Comparison of ENCODE assay signal across 8 mouse cellular contexts in genomic region chr1:52500314-52500981, GRCm38 (mm10). TPM values are rescaled to one million over a fixed set of nuclear protein-coding genes. Genes with fewer than 3 reads are reported as not detected.
DNase-seq lines count a peak whose midpoint lies in the region; ATAC-seq and TF ChIP-seq lines count a peak whose summit lies in the region.

Gene Nab1 (minus strand): TSS chr1:52500679.

- H3K4me2 ChIP-seq in embryonic facial prominence, embryonic 11.5 days (ENCODE audit: low read depth, low read length), result peak within 1 kb of the TSS; percentile 73
- peak within 1 kb of the TSS; percentile 61 for H3K4me2 ChIP-seq in limb, embryonic 14.5 days (replicated peaks; ENCODE audit: low read depth, low read length, severe bottlenecking)
- peak within 1 kb of the TSS; percentile 66 for H3K4me2 ChIP-seq in midbrain, embryonic 16.5 days (ENCODE audit: low read length)

- TF ChIP-seq CTCF in kidney, adult 2 months (conservative IDR thresholded peaks at IDR 0.05; ENCODE audit: insufficient read depth, insufficient read length, low read depth, low read length), result no peak
- TF ChIP-seq CTCF in spleen, adult 2 months (IDR thresholded peaks at IDR 0.05; ENCODE audit: extremely low read depth, insufficient read depth, insufficient read length, insufficient replicate concordance), result no peak

- 1% methylated on average over 10 of the region's 80 CpGs for WGBS in embryonic facial prominence, embryonic 11.5 days
- WGBS in kidney, adult 2 months, result 5% methylated on average over 62 of the region's 80 CpGs
- 0% methylated on average over 12 of the region's 80 CpGs for WGBS in limb, embryonic 14.5 days
- 0% methylated on average over 7 of the region's 80 CpGs for WGBS in midbrain, embryonic 16.5 days
- WGBS in spleen, adult 2 months, result 2% methylated on average over 44 of the region's 80 CpGs

- TF ChIP-seq POLR2A in kidney, adult 2 months (IDR thresholded peaks at IDR 0.05; ENCODE audit: low read depth, low read length), result no peak
- no peak for TF ChIP-seq POLR2A in limb, embryonic 14.5 days (IDR thresholded peaks at IDR 0.05; ENCODE audit: borderline replicate concordance, extremely low read depth, insufficient read depth, insufficient read length)
- peak; percentile 6; the same call in 1 of the 2 replicates for TF ChIP-seq POLR2A in spleen, adult 2 months (IDR thresholded peaks at IDR 0.05; ENCODE audit: low read depth, low read length)

- H3K4me3 ChIP-seq in embryonic facial prominence, embryonic 11.5 days (ENCODE audit: low read depth, low read length), result peak within 1 kb of the TSS; percentile 79
- peak within 1 kb of the TSS; percentile 74 for H3K4me3 ChIP-seq in kidney, adult 2 months (ENCODE audit: insufficient read depth, low read depth, low read length)
- H3K4me3 ChIP-seq in limb, embryonic 14.5 days (replicated peaks; ENCODE audit: low read length), result peak within 1 kb of the TSS; percentile 81
- H3K4me3 ChIP-seq in midbrain, embryonic 16.5 days (ENCODE audit: low read depth, low read length), result peak within 1 kb of the TSS; percentile 66
- H3K4me3 ChIP-seq in spleen, adult 2 months (ENCODE audit: extremely low read depth, insufficient read depth, insufficient read length), result peak within 1 kb of the TSS; percentile 84

- peak; percentile 81 for ATAC-seq in embryonic facial prominence, embryonic 11.5 days (replicated peaks; ENCODE audit: insufficient number of reproducible peaks, low FRiP score, low TSS enrichment, low read depth)
- peak; percentile 83 for ATAC-seq in limb, embryonic 14.5 days (ENCODE audit: low FRiP score, low read depth)
- peak; percentile 90 for ATAC-seq in midbrain, embryonic 16.5 days

- H3K36me3 ChIP-seq in embryonic facial prominence, embryonic 11.5 days (replicated peaks; ENCODE audit: control insufficient read depth, insufficient read depth, low read depth, low read length), result no peaks in the 10 kb centered on the region
- no peaks in the 10 kb centered on the region for H3K36me3 ChIP-seq in kidney, adult 2 months (ENCODE audit: control insufficient read depth, insufficient read depth, low read length)
- H3K36me3 ChIP-seq in limb, embryonic 14.5 days (ENCODE audit: control insufficient read depth, insufficient read depth, low read length), result no peaks in the 10 kb centered on the region
- H3K36me3 ChIP-seq in midbrain, embryonic 16.5 days (ENCODE audit: control insufficient read depth, insufficient read depth, low read length), result no peaks in the 10 kb centered on the region
- H3K36me3 ChIP-seq in spleen, adult 2 months (ENCODE audit: control insufficient read depth, insufficient read depth, low read length), result no peaks in the 10 kb centered on the region

- H3K4me1 ChIP-seq in embryonic facial prominence, embryonic 11.5 days (ENCODE audit: control insufficient read depth, insufficient read depth, low read length), result no peaks in the 10 kb centered on the region
- H3K4me1 ChIP-seq in kidney, adult 2 months (ENCODE audit: control insufficient read depth, insufficient read depth, low read length), result peaks cover 8% of the 10 kb centered on the region; the same call in 1 of the 2 replicates
- H3K4me1 ChIP-seq in limb, embryonic 14.5 days (ENCODE audit: control insufficient read depth, insufficient read depth, low read length), result peaks cover 14% of the 10 kb centered on the region
- H3K4me1 ChIP-seq in midbrain, embryonic 16.5 days (ENCODE audit: control insufficient read depth, insufficient read depth, low read length), result peaks cover 2% of the 10 kb centered on the region
- H3K4me1 ChIP-seq in spleen, adult 2 months (ENCODE audit: control insufficient read depth, insufficient read depth, insufficient read length), result 0 out of 2 replicates have a peak, but pooled peaks cover 2% of the 10 kb centered on the region

- DNase-seq in layer of hippocampus, adult 11-12 months (ENCODE audit: low spot score), result peak; percentile 77
- DNase-seq in layer of hippocampus, adult 9-10 months (ENCODE audit: low spot score), result no peak
- DNase-seq in embryonic facial prominence, embryonic 11.5 days (ENCODE audit: low spot score), result peak; percentile 50
- peak; percentile 82 to 88 for DNase-seq in heart, adult 18-20 months
- DNase-seq in kidney, adult 2 months, result peak; percentile 85
- peak; percentile 53 for DNase-seq in limb, embryonic 14.5 days (ENCODE audit: low spot score)
- DNase-seq in spleen, adult 2 months (ENCODE audit: low read depth in 1 of 2, low spot score in 2 of 2), result peak; percentile 65 to 69

- H3K9me3 ChIP-seq in embryonic facial prominence, embryonic 11.5 days (replicated peaks; ENCODE audit: control insufficient read depth, low read length), result no peaks in the 10 kb centered on the region
- no peaks in the 10 kb centered on the region for H3K9me3 ChIP-seq in limb, embryonic 14.5 days (ENCODE audit: control insufficient read depth, low read length)
- H3K9me3 ChIP-seq in midbrain, embryonic 16.5 days (replicated peaks; ENCODE audit: control insufficient read depth, low read length, poor library complexity, severe bottlenecking), result no peaks in the 10 kb centered on the region

- no peaks in the 10 kb centered on the region for H3K27me3 ChIP-seq in embryonic facial prominence, embryonic 11.5 days (ENCODE audit: control insufficient read depth, insufficient read depth, low read length)
- H3K27me3 ChIP-seq in kidney, adult 2 months (replicated peaks; ENCODE audit: control insufficient read depth, insufficient read depth, low read length), result no peaks in the 10 kb centered on the region
- no peaks in the 10 kb centered on the region for H3K27me3 ChIP-seq in limb, embryonic 14.5 days (ENCODE audit: control insufficient read depth, insufficient read depth, low read length)
- H3K27me3 ChIP-seq in midbrain, embryonic 16.5 days (ENCODE audit: control insufficient read depth, insufficient read depth, low read depth, low read length), result no peaks in the 10 kb centered on the region
- H3K27me3 ChIP-seq in spleen, adult 2 months (ENCODE audit: control insufficient read depth, insufficient read depth, low read length), result no peaks in the 10 kb centered on the region

- peak within 1 kb of the TSS; percentile 82 for H3K9ac ChIP-seq in embryonic facial prominence, embryonic 11.5 days (replicated peaks; ENCODE audit: low read length)
- H3K9ac ChIP-seq in limb, embryonic 14.5 days (ENCODE audit: low read depth, low read length, severe bottlenecking), result peak within 1 kb of the TSS; percentile 91
- H3K9ac ChIP-seq in midbrain, embryonic 16.5 days (ENCODE audit: low read depth, low read length), result peak within 1 kb of the TSS; percentile 84

- H3K27ac ChIP-seq in embryonic facial prominence, embryonic 11.5 days (replicated peaks; ENCODE audit: low read depth, low read length), result no peak within 1 kb of the TSS
- H3K27ac ChIP-seq in kidney, adult 2 months (ENCODE audit: insufficient read depth, low read depth, low read length), result peak within 1 kb of the TSS; percentile 61
- H3K27ac ChIP-seq in limb, embryonic 14.5 days (replicated peaks; ENCODE audit: low read depth, low read length), result peak within 1 kb of the TSS; percentile 88
- H3K27ac ChIP-seq in midbrain, embryonic 16.5 days (ENCODE audit: low read length), result peak within 1 kb of the TSS; percentile 71
- peak within 1 kb of the TSS; percentile 89 for H3K27ac ChIP-seq in spleen, adult 2 months (ENCODE audit: insufficient read depth, low read length)

RNA-seq across cellular contexts. Expression of gene Nab1, which starts in this region (rescaled TPM):
- polyA plus RNA-seq in embryonic facial prominence, embryonic 11.5 days (2014; fragmentation: Nextera tagmentation; extraction: Ambion mirVana), result 6.3 TPM in 2 replicates
- total RNA-seq in heart, adult 18-20 months (2021), result 10 to 100 TPM; 21.1 to 21.5 TPM
- 10.0 and 13.6 TPM in 2 replicates for polyA plus RNA-seq in kidney, adult 2 months (2012; rRNA removed)
- 11.3 and 13.5 TPM in 2 replicates for polyA plus RNA-seq in limb, embryonic 14.5 days (2012; rRNA removed)
- polyA plus RNA-seq in limb, embryonic 14.5 days (2014; fragmentation: Nextera tagmentation; extraction: Ambion mirVana), result 22.1 and 25.0 TPM in 2 replicates
- 4.8 and 5.4 TPM in 2 replicates for polyA plus RNA-seq in midbrain, embryonic 16.5 days (2015; fragmentation: Nextera tagmentation; extraction: Ambion mirVana)
- polyA plus RNA-seq in spleen, adult 2 months (2012; rRNA removed), result 6.0 and 8.2 TPM in 2 replicates
